Mouse (Mus musculus) gastrocnemius, adult 18-20 months (tissue): ENCODE results near the gene Vmn1r173. TPM values are rescaled to one million over a fixed set of nuclear protein-coding genes. Genes with fewer than 3 reads are reported as not detected.
"Not testable (repeated sequence)": the region's sequence is repeated elsewhere in the genome, so short reads cannot be mapped to it uniquely, and the experiment has no call there.

Experiments used
- DNase-seq: peaks from one replicate; pipeline ENCODE4 v3.0.0; 2021; ENCODE audit warnings: low spot score
- long read RNA-seq, 2 experiments: library from polyadenylated mRNA; stranded (forward); transcript quantifications; one replicate each; pipeline ENCODE4 v2.0.0; 2021
- total RNA-seq, 2 experiments: library from RNA; stranded (reverse); gene quantifications; 2 replicates each; pipeline ENCODE4 v1.2.3; 2021

Gene Vmn1r173
- total RNA-seq, result not detected
- long read RNA-seq, experiment 1, result 0 reads
- long read RNA-seq, experiment 2, result 0 reads

GRCm38 (mm10) chr7:23700403-23700802, at the start of gene Vmn1r173:
Gene Vmn1r173, plus strand, starts transcription at chr7:23700703.
- not testable (repeated sequence) for DNase-seq

DNA sequence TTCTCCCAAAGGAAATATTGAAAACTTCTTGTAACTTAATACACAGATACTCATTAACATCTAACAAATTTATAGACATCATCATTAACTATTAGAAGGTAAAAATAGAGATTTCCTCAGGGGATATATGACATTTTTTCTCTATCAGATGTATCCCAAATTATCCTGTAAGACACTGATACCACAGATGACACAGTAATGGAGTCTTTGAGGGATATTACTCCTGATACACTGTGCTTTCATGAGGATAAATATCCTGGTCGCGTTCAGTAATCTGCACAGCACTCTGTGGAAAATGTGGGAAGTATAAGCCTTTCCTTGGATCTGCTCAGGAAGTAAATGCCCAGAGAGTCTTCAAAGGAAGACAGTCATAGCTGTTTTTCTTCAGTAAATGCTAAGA, 42.5 kb upstream of the Vmn1r173 start, which contains the start of gene Vmn1r172:
Gene Vmn1r172 (plus strand): TSS at position 301 of the 400 bp plus-strand sequence.
- no peak for DNase-seq

DNA sequence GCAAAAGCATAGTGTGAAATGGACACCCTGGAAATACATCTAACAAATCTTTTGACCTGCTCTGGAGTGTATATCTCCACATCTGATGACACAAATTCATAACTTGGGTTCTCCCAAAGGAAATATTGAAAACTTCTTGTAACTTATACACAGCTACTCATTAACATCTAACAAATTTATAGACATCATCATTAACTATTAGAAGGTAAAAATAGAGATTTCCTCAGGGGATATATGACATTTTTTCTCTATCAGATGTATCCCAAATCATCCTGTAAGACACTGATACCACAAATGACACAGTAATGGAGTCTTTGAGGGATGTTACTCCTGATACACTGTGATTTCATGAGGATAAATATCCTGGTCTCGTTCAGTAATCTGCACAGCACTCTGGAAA, 51.5 kb downstream of the Vmn1r173 start, which contains the start of gene Vmn1r174:
Gene Vmn1r174 (plus strand): TSS at position 301 of the 400 bp plus-strand sequence.
- not testable (repeated sequence) for DNase-seq

Other genes with a start within 250 kb of the Vmn1r173 start
- not detected for gene Vmn1r167, start 193.5 kb upstream of the Vmn1r173 start, total RNA-seq
- not detected for gene Vmn1r168, start 161.0 kb upstream of the Vmn1r173 start, total RNA-seq
- not detected for gene Vmn1r169, start 125.2 kb upstream of the Vmn1r173 start, total RNA-seq
- gene Vmn1r170, start 94.5 kb upstream of the Vmn1r173 start, total RNA-seq, result not detected
- gene Vmn1r171, start 70.0 kb upstream of the Vmn1r173 start, total RNA-seq, result not detected
- gene Vmn1r172, start 42.4 kb upstream of the Vmn1r173 start, total RNA-seq, result not detected
- gene Vmn1r174, start 51.6 kb downstream of the Vmn1r173 start, total RNA-seq, result not detected
- gene Vmn1r175, start 109.9 kb downstream of the Vmn1r173 start, total RNA-seq, result not detected
- not detected for gene Vmn1r176, start 136.7 kb downstream of the Vmn1r173 start, total RNA-seq
- gene Vmn1r177, start 165.7 kb downstream of the Vmn1r173 start, total RNA-seq, result not detected
- not detected for gene Vmn1r178, start 191.3 kb downstream of the Vmn1r173 start, total RNA-seq
- gene Vmn1r179, start 226.3 kb downstream of the Vmn1r173 start, total RNA-seq, result not detected
- gene Vmn1r180, start 249.9 kb downstream of the Vmn1r173 start, total RNA-seq, result not detected